Mouse (Mus musculus): ENCODE data around the gene Spen. TPM values are rescaled to one million over a fixed set of nuclear protein-coding genes. Genes with fewer than 3 reads are reported as not detected.

The Spen gene
- polyA plus RNA-seq, 1 experiment, result 13.0 TPM

DNA sequence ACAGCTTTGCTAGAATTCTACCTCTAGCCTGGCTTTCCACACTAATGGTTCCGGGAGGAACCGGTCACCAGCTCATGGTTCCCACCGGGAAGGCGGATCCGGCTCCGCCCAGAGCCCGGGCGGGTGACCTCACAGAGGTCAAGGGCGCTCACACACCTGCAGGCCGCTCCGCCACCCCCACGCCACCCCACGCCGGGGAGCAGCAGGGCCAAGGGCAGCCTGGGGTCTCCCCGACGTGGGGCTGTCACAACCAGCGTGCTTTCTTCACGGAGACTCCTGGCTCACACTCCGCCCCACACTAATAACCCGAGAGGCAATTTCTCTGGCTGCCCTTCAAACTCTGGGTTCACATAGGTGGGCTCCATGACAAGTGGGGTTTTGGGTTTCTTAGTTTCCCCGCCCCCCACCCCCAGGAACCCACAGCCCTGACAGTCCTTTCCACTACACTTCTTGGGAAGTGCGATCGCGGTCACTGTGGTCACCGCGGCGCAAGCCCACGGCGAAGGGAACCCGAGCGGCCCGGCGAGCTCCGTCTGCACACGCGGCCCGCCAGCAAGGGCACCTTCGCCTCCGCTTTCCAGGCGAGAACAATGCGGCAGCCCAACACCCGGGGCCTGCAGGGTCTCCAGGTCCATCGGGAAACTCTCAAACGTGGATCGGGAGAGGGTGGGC lies 6.8 kb upstream of the Spen start:
- H3K4me1 ChIP-seq (ENCODE audit: control insufficient read depth, insufficient read depth, low read length), result no peaks in the 10 kb centered on the region
- peak overlapping the region; percentile 97 for H3K27ac ChIP-seq (ENCODE audit: insufficient read depth, low read length)
- peak overlapping the region; percentile 91 for H3K4me3 ChIP-seq (ENCODE audit: insufficient read depth, low read length)
- no peak for TF ChIP-seq POLR2A (IDR thresholded peaks at IDR 0.05; ENCODE audit: extremely low read depth, insufficient read depth, low read length)
- TF ChIP-seq CTCF (IDR thresholded peaks at IDR 0.05; ENCODE audit: extremely low read depth, insufficient read depth, low read length), result no peak

- no peak for TF ChIP-seq CTCF (IDR thresholded peaks at IDR 0.05; ENCODE audit: extremely low read depth, insufficient read depth, low read length)
- TF ChIP-seq POLR2A (IDR thresholded peaks at IDR 0.05; ENCODE audit: extremely low read depth, insufficient read depth, low read length), result no peak
- Histone ChIP-seq H3K4me1 (ENCODE audit: control insufficient read depth, insufficient read depth, low read length) (no peaks in the 10 kb centered on the region), H3K27ac (ENCODE audit: insufficient read depth, low read length) (no peak overlapping the region), H3K4me3 (ENCODE audit: insufficient read depth, low read length) (peak overlapping the region; percentile 91; the same call in 1 of the 2 replicates)
These were observed 6.1 kb upstream of the Spen start for GRCm38 (mm10) chr4:141544536-141544935.

GRCm38 (mm10) chr4:141543593-141543992 lies 5.2 kb upstream of the Spen start:
- Histone ChIP-seq H3K27ac (ENCODE audit: insufficient read depth, low read length) (no peak overlapping the region), H3K4me1 (ENCODE audit: control insufficient read depth, insufficient read depth, low read length) (no peaks in the 10 kb centered on the region; the same call in 1 of the 2 replicates), H3K4me3 (ENCODE audit: insufficient read depth, low read length) (no peak overlapping the region)
- TF ChIP-seq CTCF (IDR thresholded peaks at IDR 0.05; ENCODE audit: extremely low read depth, insufficient read depth, low read length) (no peak), POLR2A (IDR thresholded peaks at IDR 0.05; ENCODE audit: extremely low read depth, insufficient read depth, low read length) (no peak)

DNA sequence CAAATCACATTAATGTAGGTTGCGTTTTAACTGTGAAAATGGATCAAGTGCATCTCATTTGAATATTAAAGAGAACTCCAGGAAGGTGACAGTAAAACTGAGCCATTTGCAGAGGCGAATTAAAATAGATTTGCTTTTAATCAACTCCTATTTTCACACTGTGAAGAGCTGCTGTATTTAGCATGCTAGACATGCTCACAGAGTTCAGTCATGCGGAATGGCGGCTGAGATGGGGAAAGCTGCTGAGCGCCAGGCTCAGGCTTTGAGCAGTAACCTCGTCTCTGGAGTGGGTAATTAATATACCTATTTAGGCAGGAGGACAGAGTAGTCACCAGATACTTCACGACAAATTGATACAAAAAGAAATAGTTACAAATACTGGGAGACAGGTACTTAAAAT lies 3.5 kb upstream of the Spen start:
- H3K4me3 ChIP-seq (ENCODE audit: insufficient read depth, low read length), result no peak overlapping the region
- no peaks in the 10 kb centered on the region; the same call in 1 of the 2 replicates for H3K4me1 ChIP-seq (ENCODE audit: control insufficient read depth, insufficient read depth, low read length)
- H3K27ac ChIP-seq (ENCODE audit: insufficient read depth, low read length), result no peak overlapping the region
- TF ChIP-seq CTCF (IDR thresholded peaks at IDR 0.05; ENCODE audit: extremely low read depth, insufficient read depth, low read length) (no peak), POLR2A (IDR thresholded peaks at IDR 0.05; ENCODE audit: extremely low read depth, insufficient read depth, low read length) (no peak)

DNA sequence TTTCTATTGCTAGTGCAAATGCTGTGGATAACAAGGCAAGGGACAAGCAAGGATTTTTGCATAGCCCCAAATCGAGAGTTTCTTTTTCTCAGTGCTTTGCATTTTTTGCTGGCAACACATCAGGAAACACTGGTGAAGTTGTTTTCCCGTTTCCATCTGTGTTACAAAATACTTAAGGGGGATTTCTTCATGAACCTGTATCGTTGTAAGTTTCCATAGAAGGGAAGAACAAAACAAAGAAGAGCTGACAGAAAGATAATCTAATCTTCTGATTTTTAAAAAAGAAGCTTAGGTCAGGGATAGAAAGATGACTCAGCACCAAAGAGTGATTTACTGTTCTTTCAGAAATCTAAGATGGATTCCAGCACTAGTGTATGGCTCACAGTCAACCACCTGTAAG lies 2.4 kb upstream of the Spen start:
- Histone ChIP-seq H3K4me3 (ENCODE audit: insufficient read depth, low read length) (no peak overlapping the region), H3K27ac (ENCODE audit: insufficient read depth, low read length) (no peak overlapping the region)
- TF ChIP-seq POLR2A (IDR thresholded peaks at IDR 0.05; ENCODE audit: extremely low read depth, insufficient read depth, low read length) (no peak), CTCF (IDR thresholded peaks at IDR 0.05; ENCODE audit: extremely low read depth, insufficient read depth, low read length) (no peak)

GRCm38 (mm10) chr4:141539213-141539767 lies 893 bp upstream of the Spen start:
- Histone ChIP-seq H3K27ac (ENCODE audit: insufficient read depth, low read length) (peak overlapping the region; percentile 51; the same call in 1 of the 2 replicates), H3K4me3 (ENCODE audit: insufficient read depth, low read length) (peak overlapping the region; percentile 55), H3K4me1 (ENCODE audit: control insufficient read depth, insufficient read depth, low read length) (no peaks in the 10 kb centered on the region; the same call in 1 of the 2 replicates)
- TF ChIP-seq POLR2A (IDR thresholded peaks at IDR 0.05; ENCODE audit: extremely low read depth, insufficient read depth, low read length) (no peak), CTCF (IDR thresholded peaks at IDR 0.05; ENCODE audit: extremely low read depth, insufficient read depth, low read length) (no peak)

More for the DNA sequence above, 2.4 kb upstream of the Spen start:
- H3K4me1 ChIP-seq (ENCODE audit: control insufficient read depth, insufficient read depth, low read length), result no peaks in the 10 kb centered on the region; the same call in 1 of the 2 replicates

DNA sequence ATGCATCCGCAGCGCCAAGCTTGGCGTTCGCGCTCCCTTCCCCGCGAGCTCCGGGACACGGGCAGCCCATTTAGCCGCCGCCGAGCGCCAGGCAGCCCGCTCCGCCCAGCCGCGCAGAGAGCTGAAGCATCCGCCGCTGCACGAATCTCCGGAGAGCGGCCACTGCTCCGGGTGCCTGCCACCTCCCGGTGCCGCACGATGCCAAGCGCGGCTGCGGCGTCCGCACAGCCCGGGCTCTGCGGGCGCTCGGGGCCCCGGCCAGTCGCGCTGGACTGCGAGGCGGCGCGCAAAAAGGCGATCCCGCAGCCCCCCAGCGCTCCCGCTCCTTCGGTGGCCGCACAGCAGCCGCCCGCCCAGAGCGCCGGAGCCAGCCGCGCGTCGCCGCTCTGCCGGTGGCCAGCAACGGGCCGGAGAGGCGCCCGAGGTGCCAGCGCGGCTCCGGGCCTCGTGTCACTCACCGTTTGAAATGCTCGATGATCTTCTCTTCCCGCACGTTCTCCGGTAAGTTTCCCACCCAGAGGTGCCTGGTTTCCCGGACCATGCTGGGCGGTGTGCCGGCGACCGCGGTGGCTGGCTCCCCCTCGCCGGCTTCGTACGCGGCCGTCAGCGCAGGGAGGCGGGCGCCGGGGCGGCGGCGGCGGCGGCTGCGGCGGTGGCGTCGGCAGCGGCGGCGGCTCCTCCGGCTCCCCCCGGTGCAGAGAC lies 540 bp downstream of the Spen start:
- Histone ChIP-seq H3K4me3 (ENCODE audit: insufficient read depth, low read length) (peak overlapping the region; percentile 55), H3K4me1 (ENCODE audit: control insufficient read depth, insufficient read depth, low read length) (peaks cover 3% of the 10 kb centered on the region; the same call in 1 of the 2 replicates), H3K27ac (ENCODE audit: insufficient read depth, low read length) (peak overlapping the region; percentile 86)
- TF ChIP-seq POLR2A (IDR thresholded peaks at IDR 0.05; ENCODE audit: extremely low read depth, insufficient read depth, low read length), result no peak
- no peak for TF ChIP-seq CTCF (IDR thresholded peaks at IDR 0.05; ENCODE audit: extremely low read depth, insufficient read depth, low read length)

GRCm38 (mm10) chr4:141537226-141537610 lies 1.2 kb downstream of the Spen start:
- Histone ChIP-seq H3K4me3 (ENCODE audit: insufficient read depth, low read length) (peak overlapping the region; percentile 55), H3K4me1 (ENCODE audit: control insufficient read depth, insufficient read depth, low read length) (peaks cover 3% of the 10 kb centered on the region; the same call in 1 of the 2 replicates), H3K27ac (ENCODE audit: insufficient read depth, low read length) (no peak overlapping the region)
- TF ChIP-seq CTCF (IDR thresholded peaks at IDR 0.05; ENCODE audit: extremely low read depth, insufficient read depth, low read length) (no peak), POLR2A (IDR thresholded peaks at IDR 0.05; ENCODE audit: extremely low read depth, insufficient read depth, low read length) (no peak)

DNA sequence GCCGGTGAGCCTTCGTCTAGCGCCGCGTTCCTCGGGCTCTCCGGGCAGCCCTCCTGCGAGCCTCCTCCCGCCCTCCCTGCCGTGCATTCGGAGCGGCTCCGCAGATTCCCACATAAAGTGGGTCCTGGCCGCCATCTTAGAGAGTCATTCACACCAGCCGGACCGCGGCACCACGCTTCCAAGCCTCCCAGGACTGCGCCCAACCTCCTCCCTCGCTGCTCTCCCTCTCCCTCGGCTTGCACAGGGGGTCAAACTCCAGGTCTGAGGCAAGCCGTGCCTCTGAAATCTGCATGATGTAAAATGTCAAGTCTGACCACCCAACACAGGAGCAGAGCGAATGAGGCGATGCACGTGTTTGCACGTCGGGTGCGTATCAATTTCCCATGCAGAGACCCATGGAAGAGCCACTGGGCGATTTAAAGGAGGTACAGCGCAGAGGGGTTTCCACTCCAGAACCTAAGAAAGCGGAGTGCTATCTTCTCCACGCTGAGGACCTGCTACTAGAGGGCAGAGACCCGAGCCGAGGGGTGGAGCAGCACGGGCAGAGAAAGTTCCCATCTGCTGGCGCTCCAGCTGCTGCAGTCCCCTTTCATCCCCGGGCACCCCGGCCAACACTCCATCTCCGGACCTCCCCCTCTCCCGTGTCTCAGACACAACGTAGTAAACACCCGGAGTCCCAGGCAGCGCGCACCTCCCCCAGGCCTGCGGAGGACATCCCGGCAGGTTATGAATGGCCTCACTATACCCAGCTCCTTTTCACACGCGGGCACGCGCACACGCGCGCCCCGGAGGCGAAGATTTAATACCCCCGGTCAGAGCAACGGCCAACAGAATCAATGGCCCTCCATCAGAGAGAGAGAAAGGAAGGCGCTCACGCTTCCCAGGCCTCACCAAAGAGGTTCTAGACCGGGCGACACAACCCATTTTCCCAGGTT lies 1.8 kb downstream of the Spen start:
- peak overlapping the region; percentile 55 for H3K4me3 ChIP-seq (ENCODE audit: insufficient read depth, low read length)
- TF ChIP-seq CTCF (IDR thresholded peaks at IDR 0.05; ENCODE audit: extremely low read depth, insufficient read depth, low read length) (no peak), POLR2A (IDR thresholded peaks at IDR 0.05; ENCODE audit: extremely low read depth, insufficient read depth, low read length) (peak; percentile 19; the same call in 1 of the 2 replicates)

More for the DNA sequence above, 1.8 kb downstream of the Spen start:
- Histone ChIP-seq H3K27ac (ENCODE audit: insufficient read depth, low read length) (peak overlapping the region; percentile 12; the same call in 1 of the 2 replicates), H3K4me1 (ENCODE audit: control insufficient read depth, insufficient read depth, low read length) (peaks cover 3% of the 10 kb centered on the region; the same call in 1 of the 2 replicates)
